ENCODE assay signal across 8 mouse cellular contexts in the genomic region with DNA sequence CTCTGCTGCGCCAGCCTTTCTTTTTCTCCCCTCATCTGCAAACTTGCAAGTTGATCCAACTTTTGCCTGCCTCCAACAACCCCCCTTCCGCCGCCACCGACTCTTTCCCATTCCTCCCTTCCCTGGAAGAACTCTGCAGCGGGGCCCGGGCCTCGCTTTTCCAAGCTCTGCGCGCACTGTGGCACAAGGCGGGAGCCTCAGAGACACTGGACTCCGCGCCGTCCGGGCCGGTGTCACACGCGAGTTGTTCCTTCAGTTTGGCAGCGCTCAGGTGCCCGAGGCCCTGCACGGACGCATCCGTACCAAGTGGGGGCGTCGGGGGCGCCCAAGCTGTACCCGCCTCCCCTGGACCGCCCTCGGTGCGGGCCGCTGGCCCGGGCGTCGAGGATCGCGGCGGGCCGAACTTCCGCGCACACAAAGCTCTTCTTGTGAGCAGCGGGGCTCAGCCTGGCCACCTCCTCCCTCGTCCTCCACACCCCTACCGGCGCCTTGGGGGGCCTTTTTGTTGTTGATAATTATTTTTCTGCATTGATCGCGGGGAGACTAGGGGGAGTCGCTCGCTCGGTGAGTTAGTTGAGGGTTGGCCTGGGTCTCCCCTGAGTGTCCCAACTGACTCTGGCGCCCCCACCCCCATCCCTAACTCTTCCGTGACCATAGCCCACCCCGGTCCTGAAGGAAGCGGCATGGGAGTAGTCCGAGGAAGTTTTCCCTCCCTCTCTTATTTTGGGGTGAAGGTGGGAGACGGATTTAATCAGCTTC. TPM values are rescaled to one million over a fixed set of nuclear protein-coding genes. Genes with fewer than 3 reads are reported as not detected.
A peak's percentile ranks its signal among the peaks of the same experiment; 100 is the strongest.
DNase-seq lines count a peak whose midpoint lies in the region; ATAC-seq and TF ChIP-seq lines count a peak whose summit lies in the region.

No protein-coding gene starts in this region.

- H3K4me3 ChIP-seq in heart, adult 2 months, result peak overlapping the region; percentile 71
- H3K4me3 ChIP-seq in forebrain, embryonic 11.5 days (ENCODE audit: low read depth, low read length), result peak overlapping the region; percentile 49
- peak overlapping the region; percentile 87 for H3K4me3 ChIP-seq in intestine, embryonic 14.5 days (ENCODE audit: low read depth, low read length)
- peak overlapping the region; percentile 89 for H3K4me3 ChIP-seq in lung, embryonic 16.5 days (ENCODE audit: low read length)

- DNase-seq in heart, adult 2 months, result peak; percentile 49 to 67
- no peak for DNase-seq in heart, postnatal 25 days (ENCODE audit: low spot score)
- peak; percentile 49 for DNase-seq in R1 (ENCODE audit: low read depth, low spot score)
- DNase-seq in forebrain, embryonic 11.5 days (ENCODE audit: low spot score), result peak; percentile 76
- DNase-seq in intestine, embryonic 14.5 days (ENCODE audit: low spot score), result peak; percentile 87
- DNase-seq in spleen, postnatal 4 days (ENCODE audit: low spot score in 2 of 2), result peak; percentile 60 to 83
- no peak for DNase-seq in layer of hippocampus, postnatal 25 days (ENCODE audit: extremely low spot score in 1 of 2, low spot score in 1 of 2)

- peak overlapping the region; percentile 87 for H3K9ac ChIP-seq in heart, adult 2 months (ENCODE audit: low read depth, low read length)
- peak overlapping the region; percentile 75 for H3K9ac ChIP-seq in forebrain, embryonic 11.5 days (ENCODE audit: low read length)
- H3K9ac ChIP-seq in intestine, embryonic 14.5 days (ENCODE audit: low read length), result peak overlapping the region; percentile 99
- H3K9ac ChIP-seq in lung, embryonic 16.5 days (ENCODE audit: low read length), result peak overlapping the region; percentile 91

- TF ChIP-seq CTCF in heart, adult 2 months (IDR thresholded peaks at IDR 0.05), result peak; percentile 35

- no peak for TF ChIP-seq EP300 in heart, adult 2 months (IDR thresholded peaks at IDR 0.05; ENCODE audit: insufficient read depth, low read depth, low read length)

- 6% methylated on average over 54 of the region's 54 CpGs for WGBS in heart, adult 2 months
- WGBS in forebrain, embryonic 11.5 days, result 3% methylated on average over 52 of the region's 54 CpGs
- WGBS in intestine, embryonic 14.5 days, result under 1% methylated on average over 54 of the region's 54 CpGs
- WGBS in lung, embryonic 16.5 days, result under 1% methylated on average over 53 of the region's 54 CpGs

- peak overlapping the region; percentile 81 for H3K27ac ChIP-seq in heart, adult 2 months
- peak overlapping the region; percentile 77 for H3K27ac ChIP-seq in forebrain, embryonic 11.5 days (ENCODE audit: low read depth, low read length)
- H3K27ac ChIP-seq in intestine, embryonic 14.5 days (ENCODE audit: low read depth), result peak overlapping the region; percentile 99
- H3K27ac ChIP-seq in lung, embryonic 16.5 days (ENCODE audit: low read length), result peak overlapping the region; percentile 99

- intact Hi-C loops in heart, adult 2 months (cut with DNase I), result no loop called here
- intact Hi-C loops in heart, postnatal 25 days (cut with DNase I), result no loop called here

- peaks cover 1% of the 10 kb centered on the region; the same call in 1 of the 2 replicates for H3K27me3 ChIP-seq in heart, adult 2 months (ENCODE audit: control insufficient read depth, insufficient read depth, low read length)
- no peaks in the 10 kb centered on the region for H3K27me3 ChIP-seq in forebrain, embryonic 11.5 days (ENCODE audit: control insufficient read depth, insufficient read depth, low read length)
- H3K27me3 ChIP-seq in intestine, embryonic 14.5 days (replicated peaks; ENCODE audit: control insufficient read depth, insufficient read depth, low read length), result no peaks in the 10 kb centered on the region
- no peaks in the 10 kb centered on the region for H3K27me3 ChIP-seq in lung, embryonic 16.5 days (ENCODE audit: control insufficient read depth, insufficient read depth, low read depth, low read length)

- H3K4me1 ChIP-seq in heart, adult 2 months (ENCODE audit: control insufficient read depth, insufficient read depth, low read length), result peaks cover 9% of the 10 kb centered on the region
- peaks cover 24% of the 10 kb centered on the region for H3K4me1 ChIP-seq in forebrain, embryonic 11.5 days (replicated peaks; ENCODE audit: control insufficient read depth, insufficient read depth, low read length)
- peaks cover 48% of the 10 kb centered on the region for H3K4me1 ChIP-seq in intestine, embryonic 14.5 days (replicated peaks; ENCODE audit: control insufficient read depth, insufficient read depth, low read length)
- peaks cover 53% of the 10 kb centered on the region for H3K4me1 ChIP-seq in lung, embryonic 16.5 days (replicated peaks; ENCODE audit: control insufficient read depth, insufficient read depth, low read length)

- no peaks in the 10 kb centered on the region for H3K36me3 ChIP-seq in heart, adult 2 months (ENCODE audit: control insufficient read depth, insufficient read depth, low read length)
- H3K36me3 ChIP-seq in forebrain, embryonic 11.5 days (ENCODE audit: control insufficient read depth, insufficient read depth, low read length), result no peaks in the 10 kb centered on the region
- peaks cover 36% of the 10 kb centered on the region for H3K36me3 ChIP-seq in intestine, embryonic 14.5 days (ENCODE audit: control insufficient read depth, insufficient read depth, low read length)
- H3K36me3 ChIP-seq in lung, embryonic 16.5 days (ENCODE audit: control insufficient read depth, insufficient read depth, low read length), result peaks cover 14% of the 10 kb centered on the region

- H3K4me2 ChIP-seq in forebrain, embryonic 11.5 days (ENCODE audit: low read depth, low read length, severe bottlenecking), result peak overlapping the region; percentile 69
- peak overlapping the region; percentile 70 for H3K4me2 ChIP-seq in intestine, embryonic 14.5 days (ENCODE audit: low read length)
- peak overlapping the region; percentile 88 for H3K4me2 ChIP-seq in lung, embryonic 16.5 days (ENCODE audit: low read depth, low read length)

- H3K9me3 ChIP-seq in forebrain, embryonic 11.5 days (ENCODE audit: control insufficient read depth, low read length), result no peaks in the 10 kb centered on the region
- no peaks in the 10 kb centered on the region for H3K9me3 ChIP-seq in intestine, embryonic 14.5 days (ENCODE audit: control insufficient read depth, low read length)
- H3K9me3 ChIP-seq in lung, embryonic 16.5 days (ENCODE audit: control insufficient read depth, low read length), result no peaks in the 10 kb centered on the region

- H3K79me2 ChIP-seq in heart, adult 2 months (replicated peaks; ENCODE audit: control insufficient read depth, insufficient read depth, low read length), result no peaks in the 10 kb centered on the region

- no peak for TF ChIP-seq POLR2A in heart, adult 2 months (IDR thresholded peaks at IDR 0.05; ENCODE audit: insufficient read depth, low read depth, low read length)

- ATAC-seq in forebrain, embryonic 11.5 days (replicated peaks; ENCODE audit: low FRiP score), result peak; percentile 28
- ATAC-seq in intestine, embryonic 14.5 days (replicated peaks; ENCODE audit: low FRiP score, low TSS enrichment, low read depth), result peak; percentile 34
- peak; percentile 24; the same call in 1 of the 2 replicates for ATAC-seq in lung, embryonic 16.5 days (ENCODE audit: low read depth)

RNA-seq across cellular contexts. Expression of gene Mmp14, which starts 0.8 kb away (rescaled TPM):
- total RNA-seq in heart, adult 2 months (2021), result 10 to 100 TPM; 11.2 to 16.5 TPM
- 23.5 and 26.5 TPM in 2 replicates for polyA plus RNA-seq in heart, adult 2 months (2012; rRNA removed)
- 10 to 100 TPM; 16.5 to 23.6 TPM for total RNA-seq in heart, postnatal 25 days (2021)
- polyA plus RNA-seq in forebrain, embryonic 11.5 days (2014; fragmentation: Nextera tagmentation; extraction: Ambion mirVana), result 70.7 and 71.6 TPM in 2 replicates
- polyA plus RNA-seq in intestine, embryonic 14.5 days (2014; fragmentation: Nextera tagmentation; extraction: Ambion mirVana), result 129 and 133 TPM in 2 replicates
- polyA plus RNA-seq in lung, embryonic 16.5 days (2015; fragmentation: Nextera tagmentation; extraction: Ambion mirVana), result 176 and 183 TPM in 2 replicates
- 10 to 100 TPM; 15.8 to 21.2 TPM for total RNA-seq in layer of hippocampus, postnatal 25 days (2021)

RNA-seq across cellular contexts. Expression of gene Mrpl52, which starts 5.5 kb away (rescaled TPM):
- total RNA-seq in heart, adult 2 months (2021), result 100 to 1,000 TPM; 115 to 129 TPM
- 76.7 and 168 TPM in 2 replicates for polyA plus RNA-seq in heart, adult 2 months (2012; rRNA removed)
- total RNA-seq in heart, postnatal 25 days (2021), result 100 to 1,000 TPM; 114 to 121 TPM
- 220 and 221 TPM in 2 replicates for polyA plus RNA-seq in forebrain, embryonic 11.5 days (2014; fragmentation: Nextera tagmentation; extraction: Ambion mirVana)
- polyA plus RNA-seq in intestine, embryonic 14.5 days (2014; fragmentation: Nextera tagmentation; extraction: Ambion mirVana), result 316 and 324 TPM in 2 replicates
- 258 and 287 TPM in 2 replicates for polyA plus RNA-seq in lung, embryonic 16.5 days (2015; fragmentation: Nextera tagmentation; extraction: Ambion mirVana)
- total RNA-seq in layer of hippocampus, postnatal 25 days (2021), result 100 to 1,000 TPM; 112 TPM

RNA-seq across cellular contexts. Expression of gene Slc7a7, which starts 14.7 kb away (rescaled TPM):
- total RNA-seq in heart, adult 2 months (2021), result 1 to 10 TPM; 4.6 to 5.1 TPM
- 22.0 and 27.0 TPM in 2 replicates for polyA plus RNA-seq in heart, adult 2 months (2012; rRNA removed)
- total RNA-seq in heart, postnatal 25 days (2021), result 1 to 10 TPM; 7.7 to 7.9 TPM
- polyA plus RNA-seq in forebrain, embryonic 11.5 days (2014; fragmentation: Nextera tagmentation; extraction: Ambion mirVana), result 4.5 and 5.0 TPM in 2 replicates
- 19.3 and 21.5 TPM in 2 replicates for polyA plus RNA-seq in intestine, embryonic 14.5 days (2014; fragmentation: Nextera tagmentation; extraction: Ambion mirVana)
- polyA plus RNA-seq in lung, embryonic 16.5 days (2015; fragmentation: Nextera tagmentation; extraction: Ambion mirVana), result 14.2 and 17.0 TPM in 2 replicates
- 1 to 10 TPM; 1.5 to 1.9 TPM for total RNA-seq in layer of hippocampus, postnatal 25 days (2021)

RNA-seq across cellular contexts. Expression of gene Lrp10, which starts 31.7 kb away (rescaled TPM):
- 10 to 100 TPM; 47.6 to 60.6 TPM for total RNA-seq in heart, adult 2 months (2021)
- polyA plus RNA-seq in heart, adult 2 months (2012; rRNA removed), result 61.3 and 72.4 TPM in 2 replicates
- total RNA-seq in heart, postnatal 25 days (2021), result 10 to 100 TPM; 53.9 to 59.8 TPM
- 28.8 and 29.9 TPM in 2 replicates for polyA plus RNA-seq in forebrain, embryonic 11.5 days (2014; fragmentation: Nextera tagmentation; extraction: Ambion mirVana)
- polyA plus RNA-seq in intestine, embryonic 14.5 days (2014; fragmentation: Nextera tagmentation; extraction: Ambion mirVana), result 43.7 and 50.7 TPM in 2 replicates
- polyA plus RNA-seq in lung, embryonic 16.5 days (2015; fragmentation: Nextera tagmentation; extraction: Ambion mirVana), result 61.9 and 64.2 TPM in 2 replicates
- total RNA-seq in layer of hippocampus, postnatal 25 days (2021), result 10 to 100 TPM; 32.1 to 34.6 TPM

RNA-seq across cellular contexts. Expression of gene Rem2, which starts 43.6 kb away (rescaled TPM):
- not detected for total RNA-seq in heart, adult 2 months (2021)
- polyA plus RNA-seq in heart, adult 2 months (2012; rRNA removed), result not detected in 2 replicates
- total RNA-seq in heart, postnatal 25 days (2021), result not detected
- polyA plus RNA-seq in forebrain, embryonic 11.5 days (2014; fragmentation: Nextera tagmentation; extraction: Ambion mirVana), result 18.8 and 19.8 TPM in 2 replicates
- polyA plus RNA-seq in intestine, embryonic 14.5 days (2014; fragmentation: Nextera tagmentation; extraction: Ambion mirVana), result 2.9 and 3.7 TPM in 2 replicates
- polyA plus RNA-seq in lung, embryonic 16.5 days (2015; fragmentation: Nextera tagmentation; extraction: Ambion mirVana), result 19.6 and 22.4 TPM in 2 replicates
- total RNA-seq in layer of hippocampus, postnatal 25 days (2021), result 10 to 100 TPM; 22.6 to 23.0 TPM

Comparison
In these comparisons a context has a peak if more than half of its experiments do, and no peak if none do; other contexts are left out.
1. DNase-seq: peak in heart, adult 2 months (2 of 2), R1 (single experiment), forebrain, embryonic 11.5 days (single experiment), intestine, embryonic 14.5 days (single experiment) and spleen, postnatal 4 days (2 of 2); none in heart, postnatal 25 days (single experiment) and layer of hippocampus, postnatal 25 days (0 of 2).
2. Peak in every context shown above with its lines, with median percentiles within 50 percentile points of each other: H3K27ac ChIP-seq, H3K4me3 ChIP-seq, H3K9ac ChIP-seq, ATAC-seq and H3K4me2 ChIP-seq.